Mouse (Mus musculus) cerebellum, adult 2 months (tissue): ENCODE results near the gene Cntd1.

ENCODE experiments used
- CTCF ChIP-seq: fragments of 200-500 bp; IDR thresholded peaks from 2 replicates; pipeline ENCODE4 v1.5.1; 2011; ENCODE audit warnings: low read depth, mild to moderate bottlenecking, control low read depth, low read length, moderate library complexity, borderline replicate concordance; ENCODE audit not compliant: insufficient read depth
- POLR2A ChIP-seq: fragments of 200-500 bp; IDR thresholded peaks from 2 replicates; pipeline ENCODE4 v1.6.1; 2011; ENCODE audit warnings: low read length, control low read depth, borderline replicate concordance; ENCODE audit not compliant: insufficient read depth

DNA sequence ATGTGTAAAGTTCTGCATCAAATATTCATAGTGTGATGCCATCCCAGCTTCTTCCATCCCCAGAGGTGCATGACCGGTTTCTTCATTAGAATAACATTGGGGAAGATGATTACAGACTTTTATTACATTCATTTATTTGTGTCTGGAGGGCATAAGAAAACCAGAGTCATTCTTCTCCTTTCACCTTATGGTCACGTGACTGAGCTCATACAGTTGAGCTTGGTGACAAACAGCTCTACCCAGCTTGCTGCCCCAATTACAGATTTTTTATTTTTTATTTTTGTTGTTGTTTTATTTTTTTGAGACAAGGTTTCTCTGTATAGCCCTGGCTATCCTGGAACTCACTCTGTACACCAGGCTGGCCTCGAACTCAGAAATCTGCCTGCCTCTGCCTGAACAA, 6.4 kb upstream of the Cntd1 start:
- no peak for TF ChIP-seq CTCF
- TF ChIP-seq POLR2A: no peak
